Comparison of ENCODE assay signal across 18 mouse cellular contexts in the genomic region with DNA sequence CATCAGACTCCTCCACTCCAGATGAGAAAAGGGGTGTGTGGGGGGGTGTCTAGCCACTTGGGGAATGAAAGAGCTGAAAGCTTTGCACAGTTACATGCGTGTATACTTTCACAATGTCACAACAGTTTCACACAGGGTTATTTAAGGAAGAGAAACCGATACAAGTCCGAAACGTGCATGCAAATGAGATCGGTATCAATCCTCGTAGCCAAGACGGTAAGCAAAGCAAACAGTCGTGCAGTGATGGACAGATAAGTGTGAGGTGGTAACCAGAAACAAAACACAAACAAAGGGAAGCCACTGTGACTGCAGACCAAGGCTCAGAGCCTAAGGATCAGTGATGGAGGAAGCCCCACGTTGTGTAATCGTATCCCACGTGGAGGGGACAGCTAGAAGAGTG. TPM values are rescaled to one million over a fixed set of nuclear protein-coding genes. Genes with fewer than 3 reads are reported as not detected.
DNase-seq lines count a peak whose midpoint lies in the region; ATAC-seq lines count a peak whose summit lies in the region.
"Had no signal": no experiment of that assay in that cellular context is flagged by ENCODE, and none has a peak within 500 bp of the region (broad histone marks: within the 10 kb centered on the region; RNA-seq: fewer than 3 reads in every experiment).

No protein-coding gene starts in this region.

- H3K4me3 ChIP-seq in forebrain, embryonic 12.5 days (replicated peaks) = no peak overlapping the region
- H3K4me3 ChIP-seq: heart, embryonic 10.5 days; limb, embryonic 12.5 days had no signal

- peak; percentile 20 for DNase-seq in lung, postnatal 36 days
- DNase-seq in lung, postnatal 4 days = no peak
- DNase-seq in thymus, postnatal 36 days = no peak
- DNase-seq in right cerebral cortex, postnatal 14 days = no peak
- DNase-seq: cerebellum, adult 8-10 months; gastrocnemius, postnatal 36 days; retina, postnatal 1 day; right cerebral cortex, postnatal 4 days; thymus, postnatal 4 days had no signal

- H3K27ac ChIP-seq in forebrain, embryonic 12.5 days = no peak overlapping the region
- H3K27ac ChIP-seq: heart, embryonic 10.5 days; limb, embryonic 12.5 days had no signal

- H3K27me3 ChIP-seq in forebrain, embryonic 12.5 days = no peaks in the 10 kb centered on the region
- H3K27me3 ChIP-seq: limb, embryonic 12.5 days had no signal

- peak; percentile 62 for ATAC-seq in activated CD4-positive, CD25-positive, alpha-beta regulatory T cell, adult 4 months
- peak; percentile 78 for ATAC-seq in monocyte, adult 5-6 weeks (replicated peaks; ENCODE audit: insufficient number of reproducible peaks, low FRiP score, low TSS enrichment, poor library complexity, severe bottlenecking)
- no peak for ATAC-seq in forebrain, embryonic 12.5 days (ENCODE audit: low FRiP score)
- ATAC-seq: forebrain, embryonic 14.5 days; intestine, embryonic 16.5 days; lung, postnatal 0 days; midbrain, embryonic 16.5 days had no signal

- H3K9ac ChIP-seq in forebrain, embryonic 12.5 days = no peak overlapping the region
- H3K9ac ChIP-seq: limb, embryonic 12.5 days had no signal

- no peaks in the 10 kb centered on the region for H3K36me3 ChIP-seq in forebrain, embryonic 12.5 days (replicated peaks)

- no peak overlapping the region for H3K4me2 ChIP-seq in forebrain, embryonic 12.5 days
- H3K4me2 ChIP-seq: limb, embryonic 12.5 days had no signal

- no peaks in the 10 kb centered on the region for H3K9me3 ChIP-seq in forebrain, embryonic 12.5 days
- H3K9me3 ChIP-seq: heart, embryonic 10.5 days had no signal

- H3K4me1 ChIP-seq in forebrain, embryonic 12.5 days = peaks cover 4% of the 10 kb centered on the region; the same call in 1 of the 2 replicates

- WGBS in forebrain, embryonic 12.5 days = 92% methylated on average over 11 of the region's 11 CpGs

RNA-seq across cellular contexts. Expression of a gene that starts 36.7 kb away (rescaled TPM):
- polyA plus RNA-seq in activated CD4-positive, CD25-positive, alpha-beta regulatory T cell, adult 4 months (2017; shearing (Covaris generic)) = 10 to 100 TPM; 31.6 to 41.4 TPM
- total RNA-seq in monocyte, adult 5-6 weeks (2017) = 27.9 to 36.9 TPM (median 29.3 TPM) in 3 replicates
- polyA plus RNA-seq in forebrain, embryonic 12.5 days (2016; fragmentation: Nextera tagmentation; extraction: Ambion mirVana) = 32.1 and 37.0 TPM in 2 replicates
